Mouse (Mus musculus) hindbrain, postnatal 0 days (tissue): ENCODE measurements around the gene Pitpnc1. TPM values are rescaled to one million over a fixed set of nuclear protein-coding genes. Genes with fewer than 3 reads are reported as not detected.
A peak's percentile ranks its signal among the peaks of the same experiment; 100 is the strongest.

ENCODE experiments used
- ATAC-seq: fragments of 200-750 bp; cut with Nextera tagmentation; 2 replicates; pipeline ENCODE4 v1.8.0; 2017; ENCODE audit warnings: mild to moderate bottlenecking, moderate TSS enrichment, moderate library complexity
- DNase-seq: peaks from one replicate; pipeline ENCODE4 v3.0.0-alpha.2; 2015; ENCODE audit warnings: low spot score
- H3K27ac ChIP-seq: fragments of 300-500 bp; sonication (generic); 2 replicates; pipeline ENCODE4 v1.5.1; 2014; ENCODE audit warnings: mild to moderate bottlenecking
- H3K27me3 ChIP-seq: fragments of 300-500 bp; sonication (generic); 2 replicates; pipeline ENCODE4 v1.6.1; 2014; ENCODE audit warnings: low read length, mixed read lengths; ENCODE audit not compliant: insufficient read depth
- H3K36me3 ChIP-seq: fragments of 300-500 bp; sonication (generic); 2 replicates; pipeline ENCODE4 v1.6.1; 2014; ENCODE audit warnings: low read length, mixed read lengths; ENCODE audit not compliant: insufficient read depth
- H3K4me1 ChIP-seq: fragments of 300-500 bp; sonication (generic); 2 replicates; pipeline ENCODE4 v1.6.1; 2014; ENCODE audit warnings: antibody characterized with exemption, low read length, mixed read lengths; ENCODE audit not compliant: insufficient read depth
- H3K4me2 ChIP-seq: fragments of 300-500 bp; sonication (generic); 2 replicates; pipeline ENCODE4 v1.6.1; 2014; ENCODE audit warnings: low read depth, mild to moderate bottlenecking, low read length, moderate library complexity, mixed read lengths
- H3K4me3 ChIP-seq: fragments of 300-500 bp; sonication (generic); 2 replicates; pipeline ENCODE4 v1.5.1; 2014; ENCODE audit warnings: low read length
- H3K9ac ChIP-seq: fragments of 300-500 bp; sonication (generic); replicated peaks from 2 replicates; pipeline ENCODE4 v1.6.1; 2014; ENCODE audit warnings: mild to moderate bottlenecking, low read length, moderate library complexity, mixed read lengths
- H3K9me3 ChIP-seq: fragments of 300-500 bp; sonication (generic); 2 replicates; pipeline ENCODE4 v1.6.1; 2016; ENCODE audit warnings: low read length, mixed read lengths
- CTCF ChIP-seq: IDR thresholded peaks from 2 replicates; pipeline ENCODE4 v1.5.1; 2016; ENCODE audit warnings: antibody characterized with exemption, control low read depth, low read depth
- WGBS: fragments of 180-500 bp; shearing (Covaris S2); extraction: QIAGEN DNeasy Blood & Tissue Kit; methylation state at CpG from one replicate; pipeline ENCODE4 v1.1.7; 2014; 5-methylcytosine and 5-hydroxymethylcytosine counted together
- polyA plus RNA-seq: library from polyadenylated mRNA; unstranded; fragments of >200 nt; fragmentation: Nextera tagmentation; extraction: Ambion mirVana; gene quantifications from 2 replicates; pipeline ENCODE4 v1.2.1, GENCODE M21; 2015
- total RNA-seq: library from RNA; depleted of rRNA; stranded (reverse); fragments of >200 nt; gene quantifications from 2 replicates; pipeline ENCODE4 v1.2.3, GENCODE M21; 2014

The Pitpnc1 gene
- total and polyA plus RNA-seq, 2 experiments from 2014 or later, result 42.2 to 43.6 TPM

DNA sequence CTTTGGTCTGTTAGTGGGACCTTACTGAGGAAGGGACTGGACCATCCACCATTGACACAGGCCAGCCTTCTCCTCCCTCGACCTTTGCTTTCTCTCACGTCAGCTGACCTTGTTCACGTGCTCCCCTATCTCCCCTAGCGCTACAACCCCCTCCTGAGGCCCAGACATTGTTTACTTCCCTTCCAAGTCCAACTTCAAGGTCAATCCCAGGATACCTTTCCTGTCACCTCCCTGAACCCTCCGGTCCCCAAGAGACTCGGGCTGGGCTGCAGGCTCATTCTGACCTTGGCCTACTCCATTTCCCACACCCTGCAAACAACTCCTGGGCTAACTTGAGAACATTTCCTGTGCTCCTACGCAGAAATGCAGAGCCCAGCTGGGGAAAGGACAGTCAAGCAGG, 193.6 kb downstream of the Pitpnc1 start:
- Histone ChIP-seq H3K27ac (no peak overlapping the region), H3K36me3 (no peaks in the 10 kb centered on the region), H3K9ac (no peak overlapping the region), H3K4me2 (no peak overlapping the region), H3K9me3 (no peaks in the 10 kb centered on the region), H3K27me3 (no peaks in the 10 kb centered on the region), H3K4me3 (no peak overlapping the region), H3K4me1 (peaks cover 7% of the 10 kb centered on the region; the same call in 1 of the 2 replicates)
- TF ChIP-seq CTCF, result no peak
- DNase-seq (no peak), ATAC-seq (no peak)
- WGBS, result 79% methylated on average over 7 of the region's 7 CpGs

DNA sequence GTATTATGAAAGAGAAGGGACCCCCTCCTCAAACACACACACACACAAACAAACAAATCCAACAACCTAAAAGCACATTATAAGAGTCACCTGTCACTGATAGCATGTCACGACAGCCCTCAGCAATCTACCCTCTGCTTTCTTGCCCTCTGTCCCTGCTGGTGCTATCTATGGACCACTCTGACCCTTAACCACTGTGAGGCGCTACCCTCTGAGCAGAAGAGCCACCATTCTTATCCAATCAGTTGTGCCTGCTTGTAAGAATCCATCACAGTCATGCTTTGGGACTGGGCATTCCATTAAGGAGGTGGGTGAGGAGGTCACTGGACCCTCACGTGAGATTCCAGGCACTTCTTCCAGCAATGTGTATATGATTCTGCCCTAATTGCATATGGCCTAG, 194.2 kb downstream of the Pitpnc1 start:
- no peaks in the 10 kb centered on the region for H3K27me3 ChIP-seq
- no peak overlapping the region for H3K4me2 ChIP-seq
- H3K4me1 ChIP-seq, result peaks cover 7% of the 10 kb centered on the region; the same call in 1 of the 2 replicates
- H3K4me3 ChIP-seq, result no peak overlapping the region
- no peak for DNase-seq
- ATAC-seq, result 0 out of 2 replicates have a peak, but pooled peaks have one; percentile 35
- WGBS, result 76% methylated on average over 3 of the region's 3 CpGs
- H3K36me3 ChIP-seq, result no peaks in the 10 kb centered on the region
- no peaks in the 10 kb centered on the region for H3K9me3 ChIP-seq
- no peak overlapping the region for H3K27ac ChIP-seq
- TF ChIP-seq CTCF, result peak; percentile 25; the same call in 1 of the 2 replicates
- H3K9ac ChIP-seq, result no peak overlapping the region

DNA sequence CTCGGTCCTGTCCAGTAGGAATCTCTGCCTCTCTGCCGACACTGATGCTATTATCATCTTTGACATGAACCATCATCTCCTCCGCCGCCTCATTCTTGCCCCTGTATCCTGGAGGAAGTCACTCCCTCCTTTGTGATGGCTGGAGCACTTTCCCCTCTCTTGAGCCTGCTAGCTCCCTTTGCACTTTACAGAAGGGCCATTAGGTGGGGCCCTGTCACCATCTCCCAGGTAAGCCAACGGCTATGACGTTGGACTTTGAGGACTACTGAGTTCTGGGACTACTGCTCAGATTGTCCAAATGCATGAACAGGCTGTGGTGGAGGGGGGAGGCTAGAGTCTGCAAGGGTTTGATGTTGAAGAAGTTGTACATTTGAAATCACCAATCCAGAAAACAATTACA, 194.6 kb downstream of the Pitpnc1 start:
- peak; percentile 76 for DNase-seq
- H3K4me2 ChIP-seq, result no peak overlapping the region
- no peaks in the 10 kb centered on the region for H3K27me3 ChIP-seq
- peak; percentile 74 for ATAC-seq
- WGBS, result 23% methylated on average over 6 of the region's 6 CpGs
- H3K9me3 ChIP-seq, result no peaks in the 10 kb centered on the region
- no peak overlapping the region for H3K27ac ChIP-seq
- peak; percentile 80 for TF ChIP-seq CTCF
- no peak overlapping the region for H3K9ac ChIP-seq
- H3K36me3 ChIP-seq, result no peaks in the 10 kb centered on the region
- peaks cover 7% of the 10 kb centered on the region; the same call in 1 of the 2 replicates for H3K4me1 ChIP-seq
- H3K4me3 ChIP-seq, result no peak overlapping the region

DNA sequence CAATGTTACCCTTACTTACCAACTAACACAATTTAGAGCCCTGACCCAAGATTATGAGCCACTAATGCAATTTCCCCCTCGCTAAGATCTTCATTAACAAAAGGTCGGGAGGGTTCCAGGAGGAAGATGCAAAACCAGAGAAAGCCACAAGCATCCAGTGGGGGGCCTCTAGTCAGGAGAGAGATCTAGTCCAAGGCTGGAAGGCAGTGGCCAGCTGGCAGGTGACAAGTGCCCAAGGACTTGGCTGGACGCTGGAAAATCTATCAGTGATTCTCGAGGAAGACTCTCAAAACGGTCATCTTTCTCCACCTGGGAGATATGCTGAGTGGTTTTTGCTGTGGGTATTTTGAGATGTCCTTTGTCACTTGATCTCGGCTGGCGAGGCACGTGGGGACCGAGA, 196.3 kb downstream of the Pitpnc1 start:
- ATAC-seq (no peak), DNase-seq (no peak)
- Histone ChIP-seq H3K4me3 (no peak overlapping the region), H3K9me3 (no peaks in the 10 kb centered on the region), H3K27ac (no peak overlapping the region), H3K27me3 (no peaks in the 10 kb centered on the region), H3K4me1 (peaks cover 7% of the 10 kb centered on the region; the same call in 1 of the 2 replicates), H3K36me3 (no peaks in the 10 kb centered on the region), H3K9ac (no peak overlapping the region), H3K4me2 (no peak overlapping the region)
- TF ChIP-seq CTCF, result no peak
- 67% methylated on average over 9 of the region's 9 CpGs for WGBS

DNA sequence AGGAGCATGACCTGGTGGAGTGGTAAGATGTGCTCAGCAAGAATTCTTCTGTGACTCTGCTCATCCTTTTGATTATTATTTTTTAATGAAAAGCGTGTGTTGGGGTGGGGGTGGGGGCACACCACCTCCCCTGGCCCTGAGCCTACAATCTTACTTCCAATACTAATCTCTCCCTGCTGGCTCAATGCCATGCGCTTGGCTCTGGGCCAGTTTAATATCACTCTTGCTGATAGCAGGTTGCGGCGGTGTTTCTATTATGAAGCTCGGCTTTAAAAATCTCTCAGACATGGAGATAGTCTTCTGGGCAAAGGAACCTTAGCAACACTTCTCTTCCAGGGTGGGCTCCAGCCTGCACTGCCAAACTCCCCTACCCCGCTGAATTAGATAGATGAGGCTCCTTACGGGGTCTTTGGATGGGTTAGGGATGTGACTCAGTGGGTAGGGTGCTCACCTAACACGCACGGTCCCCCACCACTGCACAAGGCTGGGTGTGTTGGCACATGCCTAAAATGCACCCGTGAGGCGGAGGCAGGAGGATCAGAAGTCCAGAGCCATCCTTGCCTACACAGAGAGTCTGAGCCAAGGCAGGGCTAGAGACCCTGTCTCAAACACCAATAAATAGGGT, 198.0 kb downstream of the Pitpnc1 start:
- H3K27ac ChIP-seq, result peak overlapping the region; percentile 54; the same call in 1 of the 2 replicates
- TF ChIP-seq CTCF, result no peak
- ATAC-seq (peak; percentile 32; the same call in 1 of the 2 replicates), DNase-seq (peak; percentile 79)
- peaks cover 7% of the 10 kb centered on the region; the same call in 1 of the 2 replicates for H3K4me1 ChIP-seq
- WGBS, result 51% methylated on average over 11 of the region's 11 CpGs
- no peaks in the 10 kb centered on the region for H3K27me3 ChIP-seq
- H3K4me3 ChIP-seq, result no peak overlapping the region
- no peak overlapping the region for H3K4me2 ChIP-seq
- H3K36me3 ChIP-seq, result no peaks in the 10 kb centered on the region
- H3K9me3 ChIP-seq, result no peaks in the 10 kb centered on the region
- no peak overlapping the region for H3K9ac ChIP-seq

DNA sequence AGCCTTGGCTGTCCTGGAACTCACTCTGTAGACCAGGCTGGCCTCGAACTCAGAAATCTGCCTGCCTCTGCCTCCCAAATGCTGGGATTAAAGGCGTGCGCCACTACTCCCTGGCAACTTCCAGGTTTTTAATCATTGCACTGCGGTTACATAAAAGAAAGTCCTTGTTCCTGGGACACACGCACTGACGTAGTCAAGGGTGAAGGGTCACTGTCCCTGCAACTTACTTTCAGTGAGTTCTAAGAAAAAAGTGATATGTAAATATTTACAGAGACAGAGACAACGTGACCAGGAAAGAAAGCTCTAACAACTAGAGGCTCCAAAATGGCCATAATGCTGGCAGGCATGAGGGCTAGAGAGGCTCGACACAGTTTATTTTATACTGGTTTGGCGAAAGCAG, 199.9 kb downstream of the Pitpnc1 start:
- DNase-seq, result no peak
- Histone ChIP-seq H3K36me3 (no peaks in the 10 kb centered on the region), H3K4me1 (peaks cover 7% of the 10 kb centered on the region; the same call in 1 of the 2 replicates), H3K27ac (no peak overlapping the region), H3K27me3 (no peaks in the 10 kb centered on the region), H3K9me3 (no peaks in the 10 kb centered on the region), H3K4me2 (no peak overlapping the region), H3K4me3 (no peak overlapping the region), H3K9ac (no peak overlapping the region)
- no peak for ATAC-seq
- 89% methylated on average over 9 of the region's 9 CpGs for WGBS
- no peak for TF ChIP-seq CTCF

DNA sequence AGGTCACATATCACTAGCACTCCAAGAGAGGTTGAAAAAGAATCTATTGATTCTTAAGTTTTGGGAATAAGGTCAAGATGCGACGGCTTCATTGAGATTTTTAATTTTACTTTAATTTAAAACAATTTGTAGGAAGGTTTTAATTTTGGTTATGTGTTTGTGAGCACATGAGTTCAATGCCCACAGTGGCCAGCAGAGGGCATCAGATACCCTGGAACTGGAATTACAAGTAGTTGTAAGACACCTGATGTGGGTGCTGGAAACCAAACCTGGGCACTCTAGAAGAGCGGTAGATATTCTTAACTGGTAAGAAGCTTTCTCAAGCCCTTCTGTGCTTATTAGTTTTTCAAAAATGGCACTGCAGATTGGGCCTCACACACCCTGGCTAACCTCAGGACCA, 203.0 kb downstream of the Pitpnc1 start:
- Histone ChIP-seq H3K27me3 (no peaks in the 10 kb centered on the region), H3K36me3 (no peaks in the 10 kb centered on the region), H3K27ac (no peak overlapping the region), H3K4me2 (no peak overlapping the region), H3K9me3 (no peaks in the 10 kb centered on the region), H3K4me3 (no peak overlapping the region), H3K4me1 (0 out of 2 replicates have a peak, but pooled peaks cover 4% of the 10 kb centered on the region), H3K9ac (no peak overlapping the region)
- ATAC-seq, result no peak
- 97% methylated on average over 3 of the region's 3 CpGs for WGBS
- TF ChIP-seq CTCF, result peak; percentile 30; the same call in 1 of the 2 replicates
- DNase-seq, result no peak
